Mouse (Mus musculus) CH12.LX (cell line): ENCODE results near the gene Zfr2.

Source experiments
- CTCF ChIP-seq, 2 experiments: IDR thresholded peaks in 1 of 2; conservative IDR thresholded peaks in 1 of 2; 2 replicates each; pipeline ENCODE4 v1.5.1; 2011 to 2012; ENCODE audit warnings: low read depth in 2 of 2, low read length in 2 of 2, improper control_type of control experiment in 1 of 2, inconsistent platforms in 1 of 2, mild to moderate bottlenecking in 1 of 2, moderate library complexity in 1 of 2
- POLR2A ChIP-seq: IDR thresholded peaks from 2 replicates; pipeline ENCODE4 v1.6.1; 2011; ENCODE audit warnings: low read depth, mild to moderate bottlenecking, improper control_type of control experiment, low read length

DNA sequence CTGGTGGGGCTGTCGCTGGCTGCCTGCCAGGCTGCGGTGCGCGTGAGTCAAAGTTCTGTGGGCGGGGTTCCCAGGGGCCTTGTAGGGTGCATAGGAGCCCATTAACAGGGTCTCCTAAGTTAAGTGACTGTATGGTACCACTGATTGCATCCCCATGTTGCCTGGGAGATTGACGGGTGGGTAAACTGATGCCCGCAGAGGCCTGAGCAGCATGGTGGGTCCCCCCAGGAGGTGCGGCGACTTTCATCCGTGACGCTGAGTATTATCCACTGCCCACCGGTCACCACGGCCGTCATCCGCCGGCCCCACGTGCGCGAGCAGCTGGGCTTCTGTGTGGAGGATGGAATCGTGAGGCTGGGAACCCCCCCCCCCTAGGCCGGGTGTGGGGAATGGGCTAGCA, 39.4 kb downstream of the Zfr2 start:
- TF ChIP-seq CTCF (conservative IDR thresholded peaks at IDR 0.05 in 1 of 2, IDR thresholded peaks at IDR 0.05 in 1 of 2; ENCODE audit: low read depth in 2 of 2, low read length in 2 of 2) (no peak), POLR2A (no peak)
